Comparison of ENCODE assay signal across 33 mouse cellular contexts in genomic region chr5:52982056-52982455, GRCm38 (mm10). TPM values are rescaled to one million over a fixed set of nuclear protein-coding genes. Genes with fewer than 3 reads are reported as not detected.
DNase-seq lines count a peak whose midpoint lies in the region; ATAC-seq and TF ChIP-seq lines count a peak whose summit lies in the region.
"Had no signal": no experiment of that assay in that cellular context is flagged by ENCODE, and none has a peak within 500 bp of the region (broad histone marks: within the 10 kb centered on the region; RNA-seq: fewer than 3 reads in every experiment).

No protein-coding gene starts in this region.

- 56% methylated on average over 4 of the region's 4 CpGs for WGBS in lung, postnatal 0 days

- H3K27me3 ChIP-seq in lung, postnatal 0 days (replicated peaks; ENCODE audit: insufficient read depth, low read length) = no peaks in the 10 kb centered on the region
- H3K27me3 ChIP-seq: forebrain, embryonic 13.5 days; heart, embryonic 13.5 days had no signal

- H3K4me3 ChIP-seq in layer of hippocampus, adult 2 months = no peak overlapping the region
- no peak overlapping the region for H3K4me3 ChIP-seq in lung, postnatal 0 days (ENCODE audit: low read depth, low read length)
- H3K4me3 ChIP-seq: embryonic facial prominence, embryonic 10.5 days; embryonic facial prominence, embryonic 13.5 days; forebrain, embryonic 10.5 days; forebrain, embryonic 13.5 days; heart, adult 2 months; heart, embryonic 10.5 days; heart, embryonic 13.5 days had no signal

- DNase-seq in layer of hippocampus, adult 2 months (ENCODE audit: low spot score in 2 of 2) = peak; percentile 11 to 22
- no peak for DNase-seq in layer of hippocampus, postnatal 25 days (ENCODE audit: extremely low spot score in 1 of 2, low spot score in 1 of 2)
- no peak for DNase-seq in lung, postnatal 0 days (ENCODE audit: low spot score)
- no peak for DNase-seq in lung, postnatal 14 days
- peak; percentile 63 for DNase-seq in brain, adult 2 months (ENCODE audit: low read depth, low spot score)
- peak; percentile 42 for DNase-seq in telencephalon, adult 2 months (ENCODE audit: low read depth, low spot score)
- DNase-seq: adrenal gland, adult 2 months; adrenal gland, postnatal 14 days; cerebellum, adult 11-12 months; cerebellum, adult 8-10 months; cerebellum, postnatal 10 days; cerebellum, postnatal 36 days; embryo, embryonic 11 days; forebrain, postnatal 0 days; gastrocnemius, postnatal 10 days; gastrocnemius, postnatal 36 days; heart, adult 2 months; heart, postnatal 14 days; heart, postnatal 4 days had no signal

- H3K4me1 ChIP-seq in lung, postnatal 0 days (ENCODE audit: insufficient read depth, low read depth, low read length) = no peaks in the 10 kb centered on the region
- H3K4me1 ChIP-seq: embryonic facial prominence, embryonic 13.5 days; forebrain, embryonic 10.5 days; forebrain, embryonic 13.5 days; heart, embryonic 10.5 days had no signal

- no peaks in the 10 kb centered on the region for H3K9me3 ChIP-seq in lung, postnatal 0 days (ENCODE audit: low read length)
- H3K9me3 ChIP-seq: embryonic facial prominence, embryonic 10.5 days; embryonic facial prominence, embryonic 13.5 days; forebrain, embryonic 10.5 days; forebrain, embryonic 13.5 days; heart, embryonic 10.5 days had no signal

- H3K36me3 ChIP-seq in lung, postnatal 0 days (ENCODE audit: insufficient read depth, low read length) = no peaks in the 10 kb centered on the region
- H3K36me3 ChIP-seq: embryonic facial prominence, embryonic 10.5 days; embryonic facial prominence, embryonic 13.5 days; forebrain, embryonic 10.5 days; heart, embryonic 10.5 days; heart, embryonic 13.5 days had no signal

- no peak for TF ChIP-seq EP300 in lung, postnatal 0 days (IDR thresholded peaks at IDR 0.05)

- no peak for ATAC-seq in lung, postnatal 0 days
- ATAC-seq: CD4-positive, CD25-positive, alpha-beta regulatory T cell, adult 4 months; forebrain, embryonic 13.5 days; forebrain, postnatal 0 days; hindbrain, postnatal 0 days had no signal

- no peak overlapping the region for H3K9ac ChIP-seq in lung, postnatal 0 days (replicated peaks; ENCODE audit: low read depth)
- H3K9ac ChIP-seq: embryonic facial prominence, embryonic 13.5 days; forebrain, embryonic 13.5 days; forebrain, postnatal 0 days; heart, embryonic 13.5 days; hindbrain, embryonic 14.5 days had no signal

- H3K27ac ChIP-seq in layer of hippocampus, adult 2 months = no peak overlapping the region
- peak overlapping the region; percentile 11; the same call in 1 of the 2 replicates for H3K27ac ChIP-seq in lung, postnatal 0 days (ENCODE audit: low read length)
- H3K27ac ChIP-seq: embryonic facial prominence, embryonic 10.5 days; embryonic facial prominence, embryonic 13.5 days; forebrain, embryonic 10.5 days; forebrain, embryonic 13.5 days; heart, adult 2 months; heart, embryonic 10.5 days; heart, embryonic 13.5 days; hindbrain, embryonic 14.5 days; hindbrain, postnatal 0 days had no signal

- TF ChIP-seq CTCF in layer of hippocampus, adult 2 months (conservative IDR thresholded peaks at IDR 0.05) = no peak
- TF ChIP-seq CTCF in lung, postnatal 0 days (IDR thresholded peaks at IDR 0.05) = no peak

- H3K4me2 ChIP-seq in lung, postnatal 0 days (replicated peaks; ENCODE audit: low read depth, low read length) = no peak overlapping the region
- H3K4me2 ChIP-seq: embryonic facial prominence, embryonic 13.5 days; forebrain, embryonic 13.5 days; heart, embryonic 13.5 days; hindbrain, embryonic 14.5 days had no signal

RNA-seq across cellular contexts. Expression of gene Slc34a2, which starts 55.8 kb away (rescaled TPM):
- total RNA-seq in layer of hippocampus, adult 2 months (2021) = not detected
- not detected for total RNA-seq in layer of hippocampus, postnatal 25 days (2021)
- polyA plus RNA-seq in lung, postnatal 0 days (2015; fragmentation: Nextera tagmentation; extraction: Ambion mirVana) = 772 and 801 TPM in 2 replicates
- total RNA-seq: gastrocnemius, adult 18-20 months; gastrocnemius, postnatal 10 days; gastrocnemius, postnatal 36 days; granulocyte monocyte progenitor cell, adult 5-6 weeks; heart, adult 2 months; MEL had no signal
- polyA plus RNA-seq: adrenal gland, adult 2 months; CD4-positive, CD25-positive, alpha-beta regulatory T cell, adult 4 months; cortical plate, adult 2 months; forebrain, embryonic 10.5 days; forebrain, embryonic 13.5 days; forebrain, postnatal 0 days; heart, embryonic 10.5 days; heart, embryonic 13.5 days; hindbrain, embryonic 11.5 days had no signal

Comparison
In these comparisons a context has a peak if more than half of its experiments do, and no peak if none do; other contexts are left out.
1. DNase-seq: peak in layer of hippocampus, adult 2 months (2 of 2), brain, adult 2 months (single experiment) and telencephalon, adult 2 months (single experiment); none in layer of hippocampus, postnatal 25 days (0 of 2), lung, postnatal 0 days (single experiment) and lung, postnatal 14 days (single experiment).